Mouse (Mus musculus) olfactory bulb, adult 2 months (tissue): Measurements from ENCODE around the gene Atg9b.
A peak's percentile ranks its signal among the peaks of the same experiment; 100 is the strongest.

Source experiments
- CTCF ChIP-seq: fragments of 200-500 bp; IDR thresholded peaks from 2 replicates; pipeline ENCODE4 v1.5.1; 2012; ENCODE audit warnings: low read depth, mild to moderate bottlenecking, low read length, moderate library complexity; ENCODE audit not compliant: insufficient read depth
- POLR2A ChIP-seq: fragments of 200-500 bp; IDR thresholded peaks from 2 replicates; pipeline ENCODE4 v1.6.1; 2012; ENCODE audit warnings: mild to moderate bottlenecking, low read depth, low read length, moderate library complexity; ENCODE audit not compliant: insufficient read depth

- TF ChIP-seq POLR2A (0 out of 2 replicates have a peak, but pooled peaks have one; percentile 0), CTCF (no peak)
Measured at GRCm38 (mm10) chr5:24424004-24424781, 32.2 kb upstream of the Atg9b start.
